Mouse (Mus musculus) 3T3-L1 (cell line): ENCODE measurements around the gene Tmed8.
"Not testable (repeated sequence)": the region's sequence is repeated elsewhere in the genome, so short reads cannot be mapped to it uniquely, and the experiment has no call there.

Experiments
- DNase-seq: peaks from one replicate; pipeline ENCODE4 v3.0.0-alpha.2; 2015; ENCODE audit warnings: low read depth, low spot score

Tmed8 gene

DNA sequence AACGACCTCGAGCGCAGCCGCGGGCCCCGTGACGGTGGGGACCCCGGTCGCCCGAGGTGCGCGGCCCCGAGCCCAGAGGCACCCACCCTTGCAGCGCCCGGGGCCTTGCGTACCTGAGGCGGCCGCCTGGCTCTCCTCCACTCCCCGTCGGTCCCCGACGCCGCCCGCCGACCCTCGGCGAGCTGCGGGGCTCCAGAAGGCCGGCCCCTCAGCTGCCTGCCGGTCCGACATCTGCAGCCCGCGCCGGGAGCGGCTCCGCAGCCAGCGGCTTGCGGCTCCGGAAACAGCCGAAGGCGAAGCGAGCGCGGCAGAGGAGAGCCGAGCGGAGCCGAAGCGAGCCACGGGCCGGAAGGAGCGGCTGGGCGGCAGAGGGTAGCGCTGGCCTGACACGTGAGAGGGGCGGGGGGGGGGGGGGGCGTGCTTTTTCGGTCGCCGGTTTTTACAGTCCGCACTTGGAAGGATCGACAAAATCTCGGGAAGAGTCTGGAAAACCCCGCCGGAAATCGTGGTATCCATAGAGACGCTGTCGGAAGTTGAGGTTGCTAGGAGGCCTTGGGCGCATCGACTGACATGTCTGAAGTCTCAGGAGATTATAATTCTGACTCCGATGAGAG is at the start of gene Tmed8:
Tmed8 (minus strand) TSS at position 482 of the 614 bp plus-strand sequence.
- DNase-seq = peak; percentile 88

DNA sequence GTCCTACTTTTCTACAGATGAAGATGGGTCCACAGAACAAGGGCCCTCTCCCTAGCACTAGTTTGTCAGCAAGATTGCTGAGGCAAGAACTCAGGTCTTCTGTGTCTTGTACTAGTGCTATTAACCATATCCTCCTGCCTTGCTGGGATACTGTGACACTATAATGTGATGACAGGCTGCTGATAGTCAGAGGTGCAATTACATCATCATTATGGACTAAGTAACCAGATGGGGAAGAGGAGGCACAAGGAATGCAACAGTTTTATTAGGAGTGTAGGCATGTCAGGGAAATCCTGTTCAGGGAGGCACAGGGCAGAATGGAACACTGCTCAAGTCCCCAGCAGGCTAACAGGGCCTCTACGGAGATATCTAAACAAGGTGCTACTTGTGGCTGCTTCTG is 38.4 kb upstream of the Tmed8 start, which contains the start of gene Noxred1:
Noxred1 (minus strand) TSS at position 101 of the 400 bp plus-strand sequence.
- DNase-seq = no peak

DNA sequence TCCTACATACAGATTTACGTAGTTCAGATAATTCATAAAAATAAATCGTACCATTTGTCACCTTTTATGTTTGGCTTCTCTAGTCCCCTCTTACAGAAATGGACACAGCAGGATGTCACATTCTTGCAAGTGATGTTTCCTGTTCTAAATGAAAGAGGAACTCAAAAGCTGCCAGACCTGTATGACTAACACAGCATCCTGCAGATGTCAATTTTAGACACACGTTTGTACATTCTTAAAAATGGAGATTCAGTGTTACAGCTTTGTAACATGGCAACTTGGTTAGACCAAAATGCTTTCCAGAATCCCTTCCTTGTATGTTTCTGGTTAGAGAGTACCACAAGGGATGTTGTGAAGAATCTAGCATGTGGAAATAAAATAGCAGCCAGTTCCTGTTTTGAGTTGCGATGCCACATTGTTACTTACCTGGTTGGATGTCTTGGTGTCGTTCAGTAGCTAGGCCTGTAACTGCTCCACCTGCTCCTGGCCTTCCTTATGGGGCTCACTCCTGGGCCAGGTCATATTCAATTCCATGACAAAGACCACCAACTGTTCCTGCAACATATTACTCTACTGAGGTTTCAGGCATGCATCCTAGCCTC is 36.7 kb upstream of the Tmed8 start:
- no peak for DNase-seq

DNA sequence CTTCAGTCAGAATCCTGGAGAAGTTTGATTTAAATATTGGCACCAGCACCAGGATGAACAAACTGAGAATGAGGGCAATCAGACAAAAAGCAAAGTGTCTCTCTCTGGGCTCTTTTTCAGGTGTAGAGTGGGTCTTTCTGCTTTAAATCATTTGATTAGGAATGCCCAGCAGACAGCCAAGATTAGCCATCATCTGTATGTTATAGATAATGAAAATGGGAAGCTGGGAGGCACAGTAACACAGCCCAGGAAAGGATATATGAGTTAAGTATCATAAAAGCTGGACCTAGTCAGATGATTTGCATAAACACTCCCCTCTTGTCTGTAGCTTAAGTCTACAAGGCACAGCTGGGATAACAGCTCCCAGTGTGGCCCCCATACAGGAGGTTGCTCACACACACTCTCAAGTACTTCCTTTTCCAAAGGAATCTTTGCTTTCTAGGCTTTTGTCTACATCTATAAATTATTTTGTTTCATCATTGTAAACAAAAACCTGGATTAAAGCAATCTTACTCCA is 30.2 kb upstream of the Tmed8 start:
- DNase-seq = no peak

DNA sequence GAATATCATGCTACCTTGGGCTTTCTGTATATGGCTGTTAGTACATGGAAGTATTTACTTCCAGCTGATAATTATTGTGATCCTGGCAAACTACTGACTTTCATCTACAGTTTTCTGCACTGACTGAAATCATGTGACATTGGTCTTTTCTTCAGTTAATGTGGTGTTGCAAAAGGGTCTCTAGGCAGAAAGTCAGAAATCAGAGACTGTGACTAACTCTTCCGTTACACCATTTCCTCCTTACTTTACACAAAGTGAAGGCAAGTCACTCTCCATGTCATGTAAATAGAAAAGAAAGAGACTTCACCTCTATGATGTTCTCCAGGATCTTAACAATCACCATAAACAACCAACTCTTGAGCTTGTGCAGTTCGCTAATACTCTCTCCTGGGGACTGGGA is 29.4 kb upstream of the Tmed8 start:
- DNase-seq = no peak

DNA sequence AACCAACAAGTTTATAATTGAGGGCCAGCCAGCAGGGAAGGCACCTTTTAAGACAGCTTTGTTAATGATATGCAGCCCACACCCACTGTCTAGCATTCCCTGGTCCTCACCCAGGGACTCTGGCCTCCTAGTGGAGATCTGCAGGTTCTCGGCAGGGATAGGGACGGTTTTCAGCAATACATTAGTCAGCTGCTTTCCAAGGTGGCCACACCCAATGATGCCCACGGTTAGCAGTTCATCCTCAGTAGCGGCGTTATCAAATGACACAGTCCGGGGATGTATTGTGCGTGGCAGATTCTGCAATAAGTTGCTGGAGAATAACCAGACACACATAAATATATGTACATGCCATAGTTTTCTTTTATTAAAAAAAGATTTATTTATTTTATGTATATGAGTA is 26.5 kb upstream of the Tmed8 start:
- peak; percentile 34 for DNase-seq

DNA sequence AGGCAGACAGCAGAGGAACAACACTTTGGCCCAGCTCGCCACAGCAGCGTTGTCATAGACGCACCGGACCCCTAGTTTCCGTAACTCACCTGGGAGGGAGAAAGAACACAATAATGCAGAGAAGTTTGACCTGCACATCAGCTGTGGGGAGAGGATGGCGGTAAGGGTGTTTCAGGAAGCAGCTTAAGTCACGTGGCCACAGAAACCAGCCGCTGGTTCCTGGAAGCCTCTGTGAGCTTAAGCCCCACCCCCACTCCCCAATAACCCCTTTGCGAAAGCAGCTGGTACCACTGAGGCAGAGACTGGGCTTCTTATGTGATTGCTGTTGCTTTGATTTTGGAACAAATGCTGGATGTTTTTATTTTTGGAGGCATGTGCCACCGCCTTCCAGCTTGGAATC is 24.7 kb upstream of the Tmed8 start:
- no peak for DNase-seq

DNA sequence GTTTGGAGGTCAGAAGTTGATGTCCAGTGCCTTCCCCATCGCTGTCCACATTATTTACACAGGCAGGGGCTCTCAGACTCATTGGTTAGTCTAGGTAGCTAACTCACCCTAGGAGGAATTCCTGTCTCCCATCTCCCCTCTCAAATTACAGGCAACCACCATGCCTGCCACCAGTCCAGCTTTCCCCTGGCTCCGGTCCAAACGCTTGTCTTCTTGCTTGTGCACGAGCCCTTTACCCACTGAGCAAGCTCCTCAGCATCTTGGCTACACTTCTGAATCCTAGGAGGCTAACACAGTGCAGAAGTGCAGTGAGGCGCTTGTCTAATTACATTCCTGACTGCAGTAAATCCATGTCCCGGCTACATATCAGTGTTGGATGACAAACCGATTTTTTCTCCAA is 19.1 kb upstream of the Tmed8 start:
- peak; percentile 35 for DNase-seq

DNA sequence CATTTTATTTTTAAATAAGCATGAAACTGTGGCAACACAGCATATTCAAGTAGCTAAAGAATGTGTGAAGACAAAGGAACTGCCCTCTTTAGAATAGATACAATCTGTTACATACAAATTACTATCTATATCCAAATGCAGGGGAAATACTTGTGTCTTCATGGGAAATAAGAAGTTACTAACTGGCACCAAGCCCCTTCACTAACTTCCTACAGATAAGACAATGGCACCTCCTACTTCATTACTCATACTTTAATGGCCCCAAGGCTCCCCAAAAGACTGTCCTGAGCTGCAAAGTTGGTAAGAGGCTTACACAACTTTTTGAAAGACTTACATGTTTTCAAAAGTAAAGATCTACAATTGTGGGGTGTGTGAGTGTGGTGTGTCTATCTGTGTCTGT is 17.3 kb upstream of the Tmed8 start:
- peak; percentile 21 for DNase-seq

DNA sequence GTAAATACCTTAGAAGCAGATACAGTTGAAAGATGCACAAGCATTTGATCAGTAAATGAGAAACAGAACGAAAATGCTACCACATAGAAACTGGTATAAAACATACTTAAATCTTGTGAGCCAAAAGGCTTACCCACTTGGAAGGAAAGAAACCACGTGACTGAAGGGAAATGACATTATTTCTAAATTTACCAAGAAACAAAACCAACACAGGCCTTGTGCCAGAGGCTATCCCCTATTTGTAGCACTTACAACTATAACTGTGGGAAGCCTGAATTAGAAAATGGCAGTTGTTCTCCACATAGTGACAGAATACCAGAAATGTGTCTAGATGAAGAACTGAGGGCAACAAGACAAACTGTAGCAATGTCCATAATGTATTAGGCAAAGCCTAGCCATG is 15.8 kb upstream of the Tmed8 start:
- no peak for DNase-seq

DNA sequence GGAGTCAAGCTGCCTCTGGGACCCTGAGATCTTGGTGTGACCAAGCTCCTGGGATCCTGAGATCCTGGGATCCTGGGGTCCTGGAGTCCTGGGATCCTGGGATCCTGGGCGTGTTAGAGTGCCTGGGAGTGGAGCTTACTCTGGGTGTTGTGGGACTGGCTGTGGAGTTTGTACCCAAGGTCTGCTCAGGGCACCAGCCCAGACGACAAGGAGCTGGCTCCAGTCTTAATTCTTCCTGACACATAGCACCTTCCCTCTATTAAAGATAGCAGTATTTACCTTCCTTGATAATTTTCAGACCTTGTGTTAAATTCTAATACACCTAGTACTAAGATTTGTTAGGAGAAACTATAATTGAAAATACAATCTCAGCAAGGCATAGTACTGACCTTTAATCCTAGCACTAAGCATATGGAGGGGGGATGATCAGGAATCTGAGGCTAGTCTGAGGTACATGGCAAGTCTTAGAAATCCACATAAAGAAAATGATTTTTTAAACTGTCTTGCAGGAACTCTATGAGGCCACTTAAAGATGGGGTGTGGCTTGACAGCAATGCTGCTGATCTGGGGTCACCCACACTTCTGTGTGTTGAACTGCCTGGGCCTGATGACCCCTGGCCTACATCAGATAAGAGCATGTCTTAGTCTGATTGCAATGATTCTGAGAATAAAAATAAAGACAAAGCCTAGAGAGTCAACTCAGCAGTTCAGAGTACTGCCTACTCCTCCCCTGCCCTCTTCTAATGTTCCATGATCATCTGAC is 12.8 kb upstream of the Tmed8 start:
- no peak for DNase-seq

DNA sequence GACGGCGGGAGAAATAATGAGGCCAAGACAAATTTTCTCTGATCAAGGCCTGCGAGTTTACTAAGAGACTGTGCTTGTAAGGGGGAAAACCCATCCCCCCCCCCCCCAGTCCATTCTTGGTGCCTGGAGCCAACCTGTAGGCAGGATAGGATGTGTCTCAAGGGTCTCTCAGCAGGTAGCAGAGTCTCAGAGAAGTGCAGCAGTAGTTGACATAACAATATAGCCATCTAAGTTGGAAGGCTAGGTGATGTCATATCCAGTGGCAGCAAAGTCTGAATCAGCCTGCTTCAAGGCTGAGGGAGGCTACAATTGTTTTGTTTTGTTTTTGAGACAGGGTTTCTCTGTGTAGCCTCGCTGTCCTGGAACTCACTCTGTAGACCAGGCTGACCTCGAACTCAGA is 5.5 kb upstream of the Tmed8 start:
- not testable (repeated sequence) for DNase-seq

DNA sequence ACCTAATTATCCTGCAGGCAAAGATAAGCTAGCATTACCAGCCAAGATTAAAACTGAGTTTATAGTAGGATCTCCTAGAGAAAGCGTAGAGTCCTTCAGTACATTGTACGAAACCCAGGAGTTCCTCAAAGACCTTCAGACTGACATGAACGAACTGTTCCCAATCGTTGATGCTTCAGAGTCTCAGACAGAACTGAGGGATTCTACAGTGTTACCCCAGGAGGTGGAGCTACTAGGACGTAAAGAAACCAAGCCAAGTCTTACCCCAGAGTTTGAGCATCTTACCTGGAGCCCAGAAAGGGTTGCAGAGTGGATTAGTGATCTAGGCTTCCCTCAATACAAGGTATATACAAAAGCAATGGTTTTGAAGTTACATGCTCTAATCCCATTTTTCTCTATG is 1.4 kb upstream of the Tmed8 start:
- DNase-seq = no peak

DNA sequence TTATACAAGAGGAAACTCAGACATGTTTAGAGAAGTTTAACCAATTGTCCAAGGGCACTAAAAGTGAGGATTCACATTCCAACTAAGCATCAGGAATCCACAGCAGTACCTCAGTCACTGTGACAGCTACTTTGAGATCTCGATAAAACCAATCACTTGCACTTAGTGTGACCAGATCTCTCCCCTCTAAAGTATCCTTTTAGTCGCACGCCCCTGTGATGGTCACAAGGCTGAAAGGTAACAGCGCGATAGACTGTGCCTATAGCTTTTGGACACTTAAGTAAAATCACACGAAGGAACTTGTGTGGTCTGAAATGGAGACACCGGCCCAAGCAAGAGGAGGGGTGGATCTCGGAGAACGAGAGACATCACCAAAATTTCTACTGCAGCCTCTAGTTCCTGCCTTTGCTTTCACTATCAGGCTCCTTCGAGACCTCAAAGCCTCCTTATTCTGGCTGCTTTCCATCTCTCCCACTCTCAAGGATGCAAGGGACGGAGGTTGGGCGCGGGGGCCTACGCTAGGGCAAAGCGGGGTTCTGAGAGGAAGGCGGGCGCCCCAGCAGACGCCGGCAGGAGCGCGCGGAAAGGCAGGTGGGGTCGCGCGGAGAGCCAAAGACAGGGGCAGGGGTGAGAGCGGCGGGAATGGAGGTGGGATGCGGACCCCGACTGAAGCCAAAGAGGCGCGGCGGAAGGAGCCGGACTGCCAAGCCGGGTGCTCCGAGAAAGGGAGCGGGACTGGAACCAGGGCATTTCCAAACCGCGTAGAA is 865 bp downstream of the Tmed8 start, which contains the start of gene Samd15:
Samd15 (plus strand) TSS at position 518 of the 767 bp plus-strand sequence.
- peak; percentile 48 for DNase-seq

DNA sequence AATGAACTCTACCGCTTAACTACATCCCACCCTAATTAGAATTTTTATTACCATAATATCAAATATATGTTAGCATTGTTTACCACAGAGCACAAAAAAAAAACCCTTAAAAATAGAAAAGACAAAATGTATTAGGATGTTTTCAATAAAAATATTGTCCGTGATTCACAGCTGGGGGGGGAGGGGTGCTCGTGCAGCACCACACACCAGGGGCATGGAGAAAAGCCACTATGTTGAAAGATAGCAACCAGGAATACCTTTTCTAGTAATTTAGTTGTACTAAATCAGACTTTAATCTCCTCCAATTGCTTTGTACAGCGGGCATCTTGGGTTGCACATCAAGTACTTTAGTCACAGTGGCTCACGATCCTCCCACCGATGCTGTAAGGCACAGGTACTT is 1.5 kb downstream of the Tmed8 start:
- no peak for DNase-seq

DNA sequence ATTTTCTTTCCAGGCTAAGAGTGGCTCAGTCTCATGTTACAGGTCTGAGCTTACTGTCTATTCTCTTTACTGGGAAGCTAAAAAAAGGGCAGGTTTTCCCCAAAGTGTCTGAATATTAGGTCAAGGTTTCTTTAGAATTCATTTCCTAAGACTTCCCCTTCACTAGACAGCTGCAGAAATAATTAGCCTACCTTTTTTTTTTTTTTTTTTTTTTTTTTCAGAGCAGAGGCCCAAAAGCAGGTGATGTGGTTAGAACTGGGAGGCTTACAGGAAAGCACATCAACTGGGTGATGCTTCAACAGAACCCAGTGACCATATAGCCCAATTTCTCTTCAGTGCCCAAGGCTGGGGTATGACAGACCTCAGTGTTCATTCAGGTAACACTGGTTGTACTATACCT is 3.9 kb downstream of the Tmed8 start:
- DNase-seq = no peak

DNA sequence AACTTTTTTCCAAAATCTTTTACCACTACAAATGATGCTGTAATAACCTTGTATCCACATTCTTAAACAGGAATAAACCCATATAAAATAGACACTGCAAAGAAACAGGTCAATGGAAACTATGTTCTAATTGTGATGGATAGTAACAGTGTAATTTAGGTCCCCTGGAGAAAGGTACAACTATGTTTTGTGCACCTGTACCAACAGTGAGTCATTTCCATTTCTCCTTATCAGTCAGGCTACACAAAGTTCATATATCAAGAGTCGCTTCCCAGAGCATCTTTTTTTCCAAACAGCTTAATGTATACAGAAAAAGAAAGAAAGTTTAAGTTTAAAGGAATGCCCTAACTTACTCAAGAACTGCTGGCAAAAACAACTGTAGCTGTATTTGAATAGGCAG is 5.2 kb downstream of the Tmed8 start:
- DNase-seq = no peak

DNA sequence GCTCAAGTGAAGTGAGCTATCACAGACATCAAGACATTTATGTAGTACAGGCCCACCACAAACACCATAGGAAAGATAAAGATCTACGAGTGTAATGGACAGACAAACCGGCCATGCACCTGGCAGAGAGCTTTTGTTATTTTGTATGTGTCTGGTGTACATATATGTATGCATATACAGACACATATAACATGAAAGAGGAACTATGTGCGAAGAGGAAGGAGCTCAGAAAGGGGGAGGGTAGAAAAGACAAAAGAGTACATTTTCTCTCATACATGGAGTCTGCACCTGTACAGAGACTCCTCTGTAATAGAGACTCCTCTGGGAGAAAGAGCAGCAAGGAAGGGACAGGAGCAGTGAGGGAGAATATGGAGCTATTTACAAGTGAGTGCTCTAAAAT is 7.2 kb downstream of the Tmed8 start:
- no peak for DNase-seq

DNA sequence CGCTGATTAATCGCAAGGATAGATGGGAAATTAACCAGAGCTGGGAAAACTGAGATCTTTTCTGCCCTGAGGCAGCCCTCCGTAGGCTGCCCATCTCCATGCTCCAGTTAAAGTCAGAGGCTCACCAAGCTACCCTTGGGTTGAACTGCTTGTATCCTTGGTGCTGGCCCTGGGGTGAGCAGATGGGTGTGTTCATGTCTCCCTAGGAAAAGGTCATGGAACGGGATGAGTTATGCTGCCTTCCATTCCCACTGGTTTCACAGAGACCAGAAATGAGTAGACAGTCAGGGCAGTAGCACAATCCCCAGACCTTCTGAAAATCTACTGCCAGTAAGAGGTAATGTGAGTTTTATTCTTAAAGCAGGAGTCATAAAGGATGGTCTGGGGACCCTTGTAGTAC is 22.6 kb downstream of the Tmed8 start:
- DNase-seq = no peak

DNA sequence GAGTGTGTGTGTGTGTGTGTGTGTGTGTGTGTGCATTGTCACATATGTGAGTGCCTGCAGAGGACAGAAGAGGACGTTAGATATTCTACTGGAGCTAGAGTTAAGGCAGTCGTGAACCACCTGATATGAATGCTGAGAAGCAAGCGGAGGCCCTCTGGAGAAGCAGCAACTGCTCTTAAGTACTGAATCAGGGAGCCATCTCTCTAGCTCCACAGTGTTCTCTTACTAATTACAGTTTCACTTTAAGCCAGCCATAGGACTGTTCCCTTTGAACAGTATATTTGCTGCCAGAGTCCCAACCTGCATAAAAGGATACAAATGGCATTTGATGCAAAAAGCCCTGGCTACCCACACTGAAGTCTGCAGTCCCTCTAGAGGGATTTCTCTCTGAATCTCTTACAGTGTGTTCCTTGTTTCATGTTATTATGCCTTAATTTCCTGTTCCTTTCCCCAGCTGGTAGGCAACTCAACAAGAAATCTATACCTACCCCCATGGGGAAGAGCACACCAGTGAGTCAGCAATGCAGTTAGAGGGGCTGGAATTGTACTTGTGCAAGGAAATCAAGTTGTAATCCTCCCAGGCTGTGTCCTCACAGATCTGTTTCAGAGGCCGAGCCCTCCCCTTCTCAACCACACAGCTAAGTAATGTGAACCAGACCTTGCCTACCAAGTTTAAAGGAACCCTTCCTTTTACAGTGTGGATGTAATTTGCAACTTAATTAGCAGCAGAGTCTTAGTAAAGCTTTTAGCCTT is 24.9 kb downstream of the Tmed8 start:
- DNase-seq = peak; percentile 41

DNA sequence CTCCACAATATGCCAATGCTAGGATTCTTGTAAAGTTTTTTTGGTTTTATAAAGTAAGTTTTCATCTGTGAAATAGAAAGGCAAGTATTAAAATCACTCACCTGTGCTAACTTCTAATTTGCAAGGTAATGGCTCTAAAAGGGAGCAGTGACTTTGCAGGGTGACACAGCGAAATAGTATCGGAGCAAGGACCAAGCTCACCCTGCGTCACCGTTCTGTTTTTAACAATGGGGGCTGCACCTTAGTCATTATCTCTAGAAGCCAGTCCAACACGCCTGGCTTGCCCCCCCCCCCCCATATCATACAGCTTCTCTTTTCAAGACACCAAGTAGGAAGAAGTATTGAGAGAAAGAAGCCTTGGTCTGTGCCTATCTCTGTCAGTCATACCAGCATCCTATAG is 39.4 kb downstream of the Tmed8 start:
- no peak for DNase-seq
